Mouse (Mus musculus) lung, postnatal 14 days (tissue): ENCODE data around the gene Plin4.

Source experiments
- DNase-seq: peaks from one replicate; pipeline ENCODE4 v3.0.0; 2021

Gene Plin4

DNA sequence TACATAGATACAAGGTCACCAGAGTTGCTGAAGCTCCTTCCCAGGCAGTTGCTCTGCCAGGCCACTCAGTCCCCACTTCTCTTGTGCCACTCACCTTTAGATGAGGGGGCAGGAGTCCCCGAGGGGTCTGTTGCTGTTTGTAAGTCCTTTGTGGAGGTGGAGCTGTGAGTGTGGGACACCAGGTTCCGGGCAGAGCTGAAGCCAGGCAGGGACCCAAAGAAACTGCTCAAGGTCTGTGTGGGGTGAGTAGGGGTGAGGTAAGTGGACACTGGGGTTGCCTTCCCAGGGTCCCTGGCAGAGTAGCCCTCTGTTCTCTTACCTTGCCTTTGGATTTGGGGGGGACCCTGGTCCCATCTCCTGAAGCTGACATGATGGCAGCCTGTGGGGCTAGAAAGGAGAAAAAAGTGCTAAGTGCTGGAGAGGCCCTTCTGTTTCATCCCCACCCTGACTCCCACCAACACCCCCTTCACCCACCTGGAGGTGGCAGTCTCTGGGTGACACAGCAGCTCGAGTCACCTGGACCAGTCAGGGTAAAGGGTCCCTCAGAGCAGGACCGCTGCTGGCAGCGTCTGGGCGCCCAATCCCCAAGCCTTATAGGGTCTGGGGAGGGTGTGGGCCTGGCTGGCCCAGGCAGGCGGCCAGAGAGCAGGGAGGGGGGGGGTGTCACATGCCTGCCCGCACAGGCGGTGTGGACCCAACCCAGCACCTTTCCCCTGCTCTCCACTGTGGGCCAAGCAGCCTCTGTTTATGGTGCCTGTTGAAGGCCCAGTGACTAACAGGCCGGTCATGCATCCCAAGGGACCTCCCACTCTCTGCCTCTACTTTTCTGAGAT lies at the start of gene Plin4:
TSS of gene Plin4 (minus strand) at position 585 of the 833 bp plus-strand sequence.
- DNase-seq, result no peak

GRCm38 (mm10) chr17:56153643-56154042 lies 44.0 kb upstream of the Plin4 start:
- DNase-seq, result peak; percentile 76

GRCm38 (mm10) chr17:56149897-56150296 lies 40.3 kb upstream of the Plin4 start:
- DNase-seq, result no peak

DNA sequence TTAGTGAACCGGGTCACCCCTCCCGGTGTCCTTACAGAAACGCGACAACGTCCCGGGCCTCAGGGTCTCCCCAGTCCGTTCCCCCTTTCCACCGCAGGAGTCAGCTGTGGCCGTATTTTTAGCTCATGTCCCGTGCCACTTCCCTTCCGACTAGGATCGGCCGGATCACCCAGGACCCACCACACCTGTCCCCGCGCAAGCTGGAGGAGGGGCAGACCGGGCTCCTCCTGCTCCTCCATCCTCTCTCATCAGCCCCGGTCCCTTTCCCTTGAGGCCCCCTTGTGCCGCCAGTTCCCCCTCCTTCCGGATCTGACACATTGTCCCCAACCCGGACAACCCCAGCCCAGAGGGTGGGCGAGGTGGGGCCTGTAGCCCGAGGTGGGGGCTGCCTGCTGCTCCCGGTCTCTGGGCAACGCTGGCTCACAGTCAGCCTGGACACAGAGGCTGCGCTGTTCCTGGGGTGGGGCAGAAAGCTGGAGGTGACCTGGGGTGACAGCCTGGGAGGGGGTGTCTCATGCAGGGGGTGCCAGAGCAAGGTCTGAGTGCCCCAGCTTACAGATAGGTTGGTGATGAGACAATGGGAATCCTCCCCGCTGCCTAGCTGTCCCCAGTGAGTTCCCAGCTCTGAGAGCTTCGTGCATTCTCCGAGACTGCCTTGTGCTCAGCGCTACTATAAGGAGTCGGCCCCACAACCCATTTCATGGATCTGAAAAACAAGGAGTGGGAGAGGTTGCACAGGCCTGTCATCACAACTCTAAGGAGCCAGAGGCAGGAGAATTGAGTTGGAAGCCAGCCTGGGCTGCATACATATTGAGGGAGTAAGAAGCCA lies 39.4 kb upstream of the Plin4 start:
- DNase-seq, result no peak

DNA sequence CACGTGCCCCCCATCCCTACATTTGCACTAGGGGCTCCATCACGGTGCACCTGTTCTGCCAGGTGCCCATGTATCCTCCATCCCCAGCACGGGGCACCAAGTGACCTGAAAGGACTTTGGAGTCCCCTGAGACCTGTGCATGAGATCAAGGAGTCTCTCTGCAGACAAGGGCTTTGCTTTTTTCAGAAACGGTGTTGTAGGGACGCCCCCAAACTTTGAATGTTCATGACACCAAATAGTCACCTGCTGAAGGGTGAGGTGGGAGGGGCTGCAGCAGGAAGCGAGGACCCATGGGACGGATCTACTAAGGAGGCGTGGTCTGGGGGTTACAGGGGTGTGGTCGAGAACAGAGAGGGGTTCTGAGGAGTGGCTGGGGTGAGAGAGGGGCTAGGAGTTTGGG lies 38.7 kb upstream of the Plin4 start:
- DNase-seq, result no peak

DNA sequence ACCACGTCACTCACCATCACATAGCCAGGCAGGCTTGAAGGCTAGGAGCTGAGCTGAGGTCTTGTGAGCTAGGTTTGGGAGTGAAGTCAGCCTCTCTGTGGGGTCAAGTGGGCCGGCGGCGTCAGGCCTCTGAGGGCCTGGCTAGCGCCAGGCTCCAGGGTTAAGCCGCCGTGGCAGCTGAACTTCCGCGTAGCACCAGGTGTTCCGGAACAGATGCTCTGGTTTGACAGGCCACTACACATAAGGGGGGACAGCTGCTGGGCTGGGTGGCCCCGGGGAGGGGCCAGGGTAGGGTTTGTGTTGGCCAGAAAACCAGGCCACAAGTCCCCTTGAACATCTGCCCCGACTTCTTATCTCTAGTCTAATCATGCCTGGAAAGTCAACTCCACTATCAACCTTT lies 37.8 kb upstream of the Plin4 start:
- no peak for DNase-seq

DNA sequence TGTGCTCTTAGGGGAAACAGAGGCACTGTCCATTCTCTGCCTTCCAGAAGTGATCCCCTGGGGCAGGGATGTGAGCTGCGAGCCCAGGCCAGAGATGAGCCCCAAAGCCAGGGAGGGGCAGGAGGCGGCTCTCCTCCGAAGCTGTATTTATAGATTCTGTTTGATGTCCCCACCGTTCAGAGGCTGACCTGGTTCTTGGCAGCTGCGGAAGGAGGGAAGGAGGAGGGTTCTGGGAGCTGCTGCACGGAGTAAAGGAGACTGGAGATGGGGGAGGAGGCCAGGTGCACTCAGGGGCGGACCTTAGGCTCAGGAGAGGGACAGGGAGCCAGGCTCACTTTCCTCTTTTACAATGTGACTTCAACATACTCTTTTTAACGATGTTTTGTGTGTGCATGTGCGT lies 36.5 kb upstream of the Plin4 start:
- DNase-seq, result no peak

GRCm38 (mm10) chr17:56144546-56144945 lies 34.9 kb upstream of the Plin4 start:
- DNase-seq, result no peak

GRCm38 (mm10) chr17:56141702-56142605 lies 32.4 kb upstream of the Plin4 start:
- no peak for DNase-seq

GRCm38 (mm10) chr17:56139858-56140595 lies 30.4 kb upstream of the Plin4 start, which contains the start of gene Sema6b:
Gene Sema6b, minus strand, starts transcription at chr17:56140343.
- peak; percentile 59 for DNase-seq

DNA sequence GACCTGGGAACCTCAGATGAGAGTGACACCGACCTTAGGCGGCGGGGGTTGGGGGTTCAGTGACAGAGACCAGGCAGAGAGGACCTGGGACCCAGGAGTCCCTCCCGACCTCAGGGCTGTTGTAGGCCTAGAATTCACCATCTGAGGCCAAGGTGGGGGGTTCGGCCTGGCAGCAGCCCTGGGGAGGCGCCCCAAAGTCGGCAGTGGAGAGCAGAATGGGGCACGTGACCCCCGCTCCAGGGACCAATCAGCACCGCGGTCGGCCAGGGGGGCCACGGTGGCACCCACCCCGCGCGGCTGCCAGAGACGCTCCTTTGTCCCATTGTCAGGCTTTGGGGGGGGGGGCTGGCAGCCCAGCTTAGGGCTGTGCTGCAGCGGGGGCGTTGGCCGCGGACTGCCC lies 29.8 kb upstream of the Plin4 start:
- no peak for DNase-seq

GRCm38 (mm10) chr17:56137839-56138613 lies 28.4 kb upstream of the Plin4 start:
- DNase-seq, result no peak

GRCm38 (mm10) chr17:56136558-56136957 lies 27.0 kb upstream of the Plin4 start:
- DNase-seq, result no peak

- DNase-seq, result peak; percentile 80
These were observed 24.9 kb upstream of the Plin4 start for GRCm38 (mm10) chr17:56134463-56134971.

- DNase-seq, result peak; percentile 62
These were observed 24.1 kb upstream of the Plin4 start for GRCm38 (mm10) chr17:56133457-56134363.

GRCm38 (mm10) chr17:56132661-56133060 lies 23.1 kb upstream of the Plin4 start:
- peak; percentile 78 for DNase-seq

GRCm38 (mm10) chr17:56131814-56132213 lies 22.2 kb upstream of the Plin4 start:
- DNase-seq, result peak; percentile 81

- DNase-seq, result no peak
These were observed 21.5 kb upstream of the Plin4 start for GRCm38 (mm10) chr17:56131136-56131535.

DNA sequence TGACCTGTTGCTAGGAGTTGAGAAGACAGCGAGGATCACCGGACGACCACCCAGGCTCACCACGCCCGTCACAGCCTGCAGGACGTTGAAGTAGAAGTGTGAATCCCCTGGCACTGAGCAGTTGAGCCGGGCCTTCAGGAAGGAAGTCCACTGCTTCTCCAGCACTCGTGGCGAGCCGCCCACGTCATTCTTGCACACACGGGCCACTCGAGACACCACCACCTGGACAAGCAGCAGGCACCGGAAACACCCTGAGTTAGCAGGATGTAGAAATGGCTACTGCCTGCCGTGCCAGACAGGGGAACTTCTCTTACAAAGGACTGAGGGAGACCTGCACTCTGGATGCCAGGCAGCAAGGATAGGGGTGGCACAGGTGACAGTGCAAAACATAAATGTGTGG lies 18.6 kb upstream of the Plin4 start:
- DNase-seq, result no peak

DNA sequence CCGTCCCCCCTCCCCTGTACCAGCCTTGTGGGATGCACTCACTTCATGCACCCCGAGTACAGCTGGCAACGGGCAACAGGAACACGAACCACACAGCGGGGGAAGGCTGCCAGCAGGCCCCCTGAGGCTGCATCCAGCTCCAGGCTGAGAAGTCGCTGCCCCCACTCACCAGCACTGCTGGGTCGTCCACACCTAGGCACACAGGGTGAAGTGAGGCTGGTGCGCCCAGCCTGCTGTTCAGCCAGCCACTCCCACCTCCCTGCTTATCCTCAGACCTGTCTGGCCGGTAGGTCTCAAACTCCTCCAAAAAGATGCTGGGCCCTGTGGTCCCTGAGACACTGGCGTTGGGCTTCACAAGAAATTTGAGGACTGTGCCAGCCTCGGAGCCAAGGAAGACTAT lies 16.6 kb upstream of the Plin4 start:
- DNase-seq, result no peak
